Mouse (Mus musculus) hindbrain, embryonic 13.5 days (tissue): ENCODE results near the gene Cxcl15. TPM values are rescaled to one million over a fixed set of nuclear protein-coding genes. Genes with fewer than 3 reads are reported as not detected.
A peak's percentile ranks its signal among the peaks of the same experiment; 100 is the strongest.

Experiments
- ATAC-seq: fragments of 200-750 bp; cut with Nextera tagmentation; 2 replicates; pipeline ENCODE4 v1.8.0; 2017; ENCODE audit warnings: moderate TSS enrichment; ENCODE audit not compliant: low FRiP score
- H3K27ac ChIP-seq: fragments of 300-500 bp; sonication (generic); 2 replicates; pipeline ENCODE4 v1.5.1; 2015; ENCODE audit warnings: inconsistent platforms, mild to moderate bottlenecking, moderate library complexity
- H3K27me3 ChIP-seq: fragments of 300-500 bp; sonication (generic); 2 replicates; pipeline ENCODE4 v1.6.1; 2015; ENCODE audit warnings: mild to moderate bottlenecking, inconsistent platforms
- H3K36me3 ChIP-seq: fragments of 300-500 bp; sonication (generic); 2 replicates; pipeline ENCODE4 v1.6.1; 2015; ENCODE audit warnings: mild to moderate bottlenecking, inconsistent platforms
- H3K4me1 ChIP-seq: fragments of 300-500 bp; sonication (generic); replicated peaks from 2 replicates; pipeline ENCODE4 v1.6.1; 2015; ENCODE audit warnings: inconsistent platforms
- H3K4me2 ChIP-seq: fragments of 300-500 bp; sonication (generic); 2 replicates; pipeline ENCODE4 v1.6.1; 2015; ENCODE audit warnings: inconsistent platforms, mild to moderate bottlenecking, moderate library complexity
- H3K4me3 ChIP-seq: fragments of 300-500 bp; sonication (generic); 2 replicates; pipeline ENCODE4 v1.5.1; 2015; ENCODE audit warnings: mild to moderate bottlenecking, inconsistent platforms
- H3K9ac ChIP-seq: fragments of 300-500 bp; sonication (generic); 2 replicates; pipeline ENCODE4 v1.6.1; 2015; ENCODE audit warnings: mild to moderate bottlenecking, inconsistent platforms
- H3K9me3 ChIP-seq: fragments of 300-500 bp; sonication (generic); 2 replicates; pipeline ENCODE4 v1.6.1; 2016; ENCODE audit warnings: inconsistent platforms
- whole genome bisulfite sequencing: fragments of 180-500 bp; shearing (Covaris S2); methylation state at CpG from one replicate; pipeline ENCODE4 v1.1.7; 2015; 5-methylcytosine and 5-hydroxymethylcytosine counted together
- polyA plus RNA-seq: library from polyadenylated mRNA; unstranded; fragments of >200 nt; fragmentation: Nextera tagmentation; extraction: Ambion mirVana; gene quantifications from 2 replicates; pipeline ENCODE4 v1.2.1, GENCODE M21; 2015

Gene Cxcl15
- not detected in 2 replicates for polyA plus RNA-seq

DNA sequence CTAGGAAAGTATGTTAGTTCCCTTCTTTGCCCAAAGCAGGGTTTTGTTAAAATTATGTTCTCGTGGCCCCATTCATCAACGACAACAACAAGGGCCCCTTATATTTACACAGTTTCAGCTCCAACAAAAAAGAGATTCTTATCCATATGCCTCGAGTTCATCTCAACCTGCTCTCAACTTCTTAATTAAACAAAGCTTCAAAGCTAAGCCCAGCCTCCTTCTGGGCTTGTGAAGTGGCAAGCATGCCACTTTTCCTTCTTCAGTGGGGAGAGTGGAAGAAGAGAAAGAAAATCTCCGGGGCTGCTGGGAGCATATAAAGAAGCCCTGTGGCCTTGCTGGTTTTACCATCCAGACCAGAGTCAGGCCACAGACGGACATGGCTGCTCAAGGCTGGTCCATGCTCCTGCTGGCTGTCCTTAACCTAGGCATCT lies at the start of gene Cxcl15:
TSS of gene Cxcl15 (plus strand) at position 340 of the 431 bp plus-strand sequence.
- ATAC-seq, result no peak
- H3K9ac ChIP-seq, result no peak within 1 kb of the TSS
- 74% methylated on average over 5 of the region's 5 CpGs for WGBS
- H3K27ac ChIP-seq, result no peak within 1 kb of the TSS
- H3K36me3 ChIP-seq, result no peaks in the 10 kb centered on the region
- no peak within 1 kb of the TSS for H3K4me3 ChIP-seq
- no peak within 1 kb of the TSS for H3K4me2 ChIP-seq
- H3K4me1 ChIP-seq, result no peaks in the 10 kb centered on the region
- no peaks in the 10 kb centered on the region for H3K27me3 ChIP-seq
- no peaks in the 10 kb centered on the region for H3K9me3 ChIP-seq

- peaks cover 10% of the 10 kb centered on the region for H3K4me1 ChIP-seq
- H3K4me2 ChIP-seq, result no peak overlapping the region
- no peak overlapping the region for H3K27ac ChIP-seq
- no peaks in the 10 kb centered on the region for H3K9me3 ChIP-seq
- ATAC-seq, result no peak
- WGBS, result 95% methylated on average over 1 of the region's 1 CpGs
- H3K27me3 ChIP-seq, result peaks cover 12% of the 10 kb centered on the region; the same call in 1 of the 2 replicates
- no peak overlapping the region for H3K9ac ChIP-seq
- no peak overlapping the region for H3K4me3 ChIP-seq
- no peaks in the 10 kb centered on the region for H3K36me3 ChIP-seq
These were observed 40.4 kb upstream of the Cxcl15 start for GRCm38 (mm10) chr5:90753934-90754333.

DNA sequence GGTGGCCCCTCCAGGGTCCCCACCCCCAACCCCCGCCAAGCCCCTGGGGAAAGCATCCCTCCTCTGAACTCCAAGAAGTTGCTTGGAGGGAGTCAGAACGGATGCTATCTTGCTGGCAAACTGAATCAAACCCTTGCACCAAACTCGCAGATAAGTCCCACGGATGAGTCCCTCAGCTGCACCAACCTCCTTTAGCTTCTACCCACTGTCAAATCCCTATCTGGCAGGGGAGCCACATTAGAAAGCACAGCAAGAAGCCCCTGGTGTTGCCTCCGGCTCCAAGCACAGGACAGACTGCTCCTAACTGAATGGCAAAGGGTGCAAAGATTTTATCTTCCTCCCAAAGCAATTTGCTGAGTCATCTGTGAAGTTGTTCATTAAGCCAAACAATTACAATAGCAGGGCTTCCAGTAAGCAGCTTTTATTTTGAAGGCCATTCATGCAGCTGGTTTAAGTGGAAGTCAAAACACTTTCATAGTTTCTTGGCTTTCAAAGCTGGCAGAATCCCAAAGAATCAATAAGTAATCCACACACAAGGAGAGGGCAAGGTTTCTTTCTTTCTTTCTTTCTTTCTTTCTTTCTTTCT lies 36.2 kb upstream of the Cxcl15 start:
- no peak overlapping the region for H3K4me2 ChIP-seq
- H3K36me3 ChIP-seq, result no peaks in the 10 kb centered on the region
- WGBS, result 48% methylated on average over 5 of the region's 5 CpGs
- H3K27me3 ChIP-seq, result peaks cover 32% of the 10 kb centered on the region
- no peak overlapping the region for H3K27ac ChIP-seq
- peaks cover 16% of the 10 kb centered on the region for H3K4me1 ChIP-seq
- H3K9ac ChIP-seq, result no peak overlapping the region
- ATAC-seq, result no peak
- H3K9me3 ChIP-seq, result no peaks in the 10 kb centered on the region
- H3K4me3 ChIP-seq, result no peak overlapping the region

- peaks cover 32% of the 10 kb centered on the region for H3K27me3 ChIP-seq
- ATAC-seq, result peak; percentile 82
- peak within 1 kb of the TSS; percentile 82 for H3K9ac ChIP-seq
- peak within 1 kb of the TSS; percentile 53 for H3K4me3 ChIP-seq
- peak within 1 kb of the TSS; percentile 88 for H3K4me2 ChIP-seq
- H3K36me3 ChIP-seq, result no peaks in the 10 kb centered on the region
- peaks cover 16% of the 10 kb centered on the region for H3K4me1 ChIP-seq
- H3K9me3 ChIP-seq, result no peaks in the 10 kb centered on the region
- 4% methylated on average over 32 of the region's 32 CpGs for WGBS
- H3K27ac ChIP-seq, result no peak within 1 kb of the TSS
These were observed 35.0 kb upstream of the Cxcl15 start, which contains the start of gene Cxcl5 for GRCm38 (mm10) chr5:90759077-90760065. Cxcl5 (plus strand) TSS chr5:90759360.

- Histone ChIP-seq H3K4me3 (no peak overlapping the region), H3K27ac (no peak overlapping the region), H3K4me1 (peaks cover 16% of the 10 kb centered on the region), H3K9ac (no peak overlapping the region), H3K27me3 (peaks cover 32% of the 10 kb centered on the region), H3K9me3 (no peaks in the 10 kb centered on the region), H3K36me3 (no peaks in the 10 kb centered on the region), H3K4me2 (no peak overlapping the region)
- ATAC-seq, result no peak
- 53% methylated on average over 4 of the region's 4 CpGs for WGBS
These were observed 34.0 kb upstream of the Cxcl15 start for GRCm38 (mm10) chr5:90760303-90760702.

- 97% methylated on average over 2 of the region's 2 CpGs for WGBS
- no peak overlapping the region for H3K4me3 ChIP-seq
These were observed 33.5 kb upstream of the Cxcl15 start for GRCm38 (mm10) chr5:90760844-90761243.

DNA sequence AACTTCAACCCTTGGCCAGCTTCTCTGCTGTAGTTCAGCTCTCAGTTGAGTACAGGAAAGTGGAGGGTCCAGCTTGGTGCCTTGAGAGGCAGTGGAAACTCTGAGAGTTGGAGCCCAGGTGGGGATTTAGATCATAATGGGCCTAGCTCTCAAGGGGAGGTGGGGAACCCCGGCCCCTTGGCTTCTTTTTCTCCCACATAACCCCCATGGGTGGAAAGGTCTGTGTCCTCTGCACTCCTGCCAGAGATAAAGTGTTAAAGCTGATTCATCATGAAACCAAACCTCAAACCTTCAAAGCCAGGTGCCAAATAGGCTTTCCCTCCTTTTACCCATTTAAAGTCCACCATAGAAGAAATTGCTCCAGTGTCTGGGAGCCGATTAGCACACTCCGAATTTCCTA lies 32.5 kb upstream of the Cxcl15 start:
- no peaks in the 10 kb centered on the region for H3K36me3 ChIP-seq
- no peak overlapping the region for H3K9ac ChIP-seq
- H3K4me3 ChIP-seq, result no peak overlapping the region
- H3K27ac ChIP-seq, result no peak overlapping the region
- no peak for ATAC-seq
- peaks cover 32% of the 10 kb centered on the region for H3K27me3 ChIP-seq
- H3K4me1 ChIP-seq, result peaks cover 16% of the 10 kb centered on the region
- H3K9me3 ChIP-seq, result no peaks in the 10 kb centered on the region
- no peak overlapping the region for H3K4me2 ChIP-seq
- 86% methylated on average over 3 of the region's 3 CpGs for WGBS

More at GRCm38 (mm10) chr5:90760844-90761243, 33.5 kb upstream of the Cxcl15 start:
- Histone ChIP-seq H3K36me3 (no peaks in the 10 kb centered on the region), H3K9ac (no peak overlapping the region), H3K27me3 (peaks cover 32% of the 10 kb centered on the region), H3K27ac (no peak overlapping the region), H3K4me1 (peaks cover 16% of the 10 kb centered on the region), H3K4me2 (no peak overlapping the region), H3K9me3 (no peaks in the 10 kb centered on the region)
- ATAC-seq, result no peak

DNA sequence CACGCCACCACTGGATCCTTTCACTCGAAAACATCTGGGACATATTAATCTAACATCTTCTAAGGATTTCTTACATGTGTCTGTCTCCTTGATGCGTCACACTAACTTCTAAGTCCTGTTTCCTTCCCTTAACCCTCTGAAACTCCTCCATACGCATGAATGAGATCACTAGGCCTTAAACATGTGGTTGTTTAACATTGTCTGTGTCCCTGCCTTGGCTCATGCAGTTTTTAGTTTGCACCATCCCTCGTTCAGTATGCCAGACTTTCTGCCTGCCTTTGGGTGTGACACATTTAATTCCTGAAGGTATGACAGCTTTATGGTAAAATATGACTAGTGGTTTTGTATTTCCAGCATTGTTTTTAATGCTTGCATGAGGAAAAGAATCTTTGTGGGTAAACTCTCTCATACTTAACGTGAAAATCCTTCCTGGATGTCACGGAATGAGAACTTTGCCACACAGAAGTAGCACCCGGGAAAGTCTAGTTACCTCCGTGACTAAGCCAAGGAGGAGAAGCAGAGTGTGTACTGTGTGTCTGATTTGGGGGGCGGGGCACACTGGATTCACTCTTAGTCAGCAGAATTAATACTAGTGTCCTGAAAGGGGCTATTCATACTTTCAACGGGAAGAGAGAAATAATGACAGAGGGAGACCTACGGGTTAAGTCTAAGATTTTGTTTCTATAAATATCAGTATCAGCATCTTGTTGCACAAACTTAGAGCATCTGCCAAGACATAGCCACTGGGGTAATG lies 30.2 kb upstream of the Cxcl15 start:
- ATAC-seq, result no peak
- no peak overlapping the region for H3K4me3 ChIP-seq
- no peaks in the 10 kb centered on the region for H3K9me3 ChIP-seq
- 82% methylated on average over 12 of the region's 12 CpGs for WGBS
- peaks cover 4% of the 10 kb centered on the region for H3K4me1 ChIP-seq
- no peak overlapping the region for H3K9ac ChIP-seq
- H3K27me3 ChIP-seq, result peaks cover 19% of the 10 kb centered on the region
- H3K4me2 ChIP-seq, result no peak overlapping the region
- no peak overlapping the region for H3K27ac ChIP-seq
- H3K36me3 ChIP-seq, result no peaks in the 10 kb centered on the region

GRCm38 (mm10) chr5:90765821-90766606 lies 28.3 kb upstream of the Cxcl15 start:
- WGBS, result 85% methylated on average over 8 of the region's 8 CpGs
- Histone ChIP-seq H3K4me3 (no peak overlapping the region), H3K4me2 (no peak overlapping the region)

DNA sequence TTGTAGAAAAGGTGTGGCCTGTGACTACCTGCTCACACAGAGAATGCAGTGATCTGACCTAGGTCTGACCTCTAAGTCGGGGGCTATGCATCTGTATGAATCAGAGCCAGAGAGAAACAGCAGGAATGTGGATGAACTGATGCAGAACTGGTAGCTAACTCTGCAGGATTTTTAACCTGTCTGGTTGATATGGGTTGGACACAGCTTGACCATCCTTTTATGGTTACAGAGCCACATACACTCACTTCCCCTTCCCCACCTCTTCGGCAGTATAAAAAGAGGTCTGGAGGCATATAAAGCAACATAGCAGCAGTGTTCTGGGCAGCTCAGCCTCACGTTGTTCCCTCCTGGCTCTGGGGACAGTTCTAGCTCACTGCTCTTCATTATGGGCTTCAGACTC lies 26.1 kb upstream of the Cxcl15 start, which contains the start of gene Ppbp:
TSS of gene Ppbp (plus strand) at position 301 of the 400 bp plus-strand sequence.
- H3K27ac ChIP-seq, result no peak within 1 kb of the TSS
- H3K36me3 ChIP-seq, result no peaks in the 10 kb centered on the region
- H3K4me2 ChIP-seq, result no peak within 1 kb of the TSS
- H3K9ac ChIP-seq, result no peak within 1 kb of the TSS
- ATAC-seq, result no peak
- no peaks in the 10 kb centered on the region for H3K4me1 ChIP-seq
- 73% methylated on average over 3 of the region's 3 CpGs for WGBS
- H3K4me3 ChIP-seq, result no peak within 1 kb of the TSS
- no peaks in the 10 kb centered on the region for H3K9me3 ChIP-seq
- H3K27me3 ChIP-seq, result no peaks in the 10 kb centered on the region

More at GRCm38 (mm10) chr5:90765821-90766606, 28.3 kb upstream of the Cxcl15 start:
- Histone ChIP-seq H3K9ac (no peak overlapping the region), H3K9me3 (no peaks in the 10 kb centered on the region), H3K36me3 (no peaks in the 10 kb centered on the region), H3K4me1 (no peaks in the 10 kb centered on the region), H3K27ac (no peak overlapping the region), H3K27me3 (0 out of 2 replicates have a peak, but pooled peaks cover 8% of the 10 kb centered on the region)
- no peak for ATAC-seq

DNA sequence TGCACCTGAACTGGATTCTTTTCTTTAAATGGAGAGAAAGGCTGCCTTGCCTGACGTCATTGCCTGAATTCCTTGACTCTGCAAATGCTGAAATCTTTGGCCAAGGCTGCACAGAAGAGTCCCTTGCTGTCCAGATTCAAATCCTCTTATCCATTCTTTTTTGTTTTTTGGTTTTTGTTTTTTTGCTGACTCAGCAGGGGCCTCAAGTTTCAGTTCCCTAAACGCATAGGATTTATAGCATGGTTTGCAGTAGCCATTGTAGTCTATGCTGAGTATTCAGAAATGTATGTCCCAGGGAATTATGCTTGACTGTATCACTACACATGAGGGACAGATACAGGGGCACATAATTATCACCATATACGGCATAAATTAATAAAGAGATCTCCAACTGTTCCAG lies 23.0 kb upstream of the Cxcl15 start:
- ATAC-seq, result no peak
- no peak overlapping the region for H3K4me2 ChIP-seq
- H3K27ac ChIP-seq, result no peak overlapping the region
- no peaks in the 10 kb centered on the region for H3K36me3 ChIP-seq
- no peaks in the 10 kb centered on the region for H3K4me1 ChIP-seq
- H3K4me3 ChIP-seq, result no peak overlapping the region
- no peak overlapping the region for H3K9ac ChIP-seq
- no peaks in the 10 kb centered on the region for H3K27me3 ChIP-seq
- WGBS, result 85% methylated on average over 3 of the region's 3 CpGs
- H3K9me3 ChIP-seq, result no peaks in the 10 kb centered on the region
